Mouse (Mus musculus): Measurements from ENCODE around the gene 2900026A02Rik.

Gene 2900026A02Rik

DNA sequence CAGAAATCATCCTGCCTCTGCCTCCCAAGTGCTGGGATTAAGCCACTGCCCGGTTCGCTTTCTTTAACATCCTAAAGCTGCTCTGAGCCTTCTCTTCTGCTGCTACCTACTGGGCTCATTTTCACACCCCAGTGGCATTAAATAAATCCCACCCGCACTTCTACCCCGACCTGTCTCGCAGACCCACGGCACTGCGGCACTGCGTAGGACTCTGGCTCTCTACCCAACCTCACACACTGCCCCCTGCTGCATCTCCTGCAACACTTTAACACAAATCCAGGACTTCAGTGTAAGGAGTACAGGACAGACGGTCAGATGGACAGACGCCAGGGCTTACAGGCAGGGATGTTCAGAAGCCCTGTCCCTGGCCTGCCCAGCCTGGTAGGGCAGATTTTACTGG, 45.1 kb downstream of the 2900026A02Rik start:
- DNase-seq (ENCODE audit: low read depth, low spot score), result peak; percentile 74

DNA sequence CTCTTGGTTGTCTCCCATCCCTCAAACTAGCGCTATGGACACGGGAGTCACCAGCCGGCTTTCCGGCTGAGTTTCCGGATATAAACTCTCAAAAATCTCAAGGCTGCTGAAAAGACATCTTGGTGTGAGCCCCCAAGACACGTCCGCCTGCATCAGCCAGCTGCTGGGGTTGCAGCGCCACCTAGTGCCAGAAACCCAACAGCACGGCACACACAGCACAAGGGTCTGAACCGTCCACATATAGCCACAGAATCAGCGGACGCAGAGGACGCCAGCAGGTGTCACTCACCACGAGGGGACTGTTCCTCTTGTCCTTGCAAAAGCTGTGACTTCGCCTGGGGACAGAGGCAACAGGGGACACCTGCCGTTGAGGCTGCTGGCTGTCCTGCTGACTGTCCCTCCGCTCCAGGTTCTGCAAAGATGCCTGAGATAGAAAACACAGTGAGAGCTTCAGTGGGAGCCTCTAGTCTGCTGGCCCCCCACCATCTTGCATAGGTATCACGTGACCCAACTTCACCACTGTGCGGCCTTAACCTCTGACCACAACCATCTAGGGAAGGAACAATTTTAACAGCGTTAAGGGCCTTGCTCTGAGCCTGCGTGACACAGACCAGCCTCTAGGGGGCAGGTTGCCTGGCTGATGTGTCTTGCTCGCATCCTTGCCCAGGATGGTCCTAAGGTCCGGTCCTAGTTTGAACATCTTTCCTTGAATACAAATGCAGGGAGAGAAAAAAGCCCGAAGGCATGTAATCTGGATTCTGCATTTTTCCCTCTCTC, 45.9 kb downstream of the 2900026A02Rik start:
- DNase-seq (ENCODE audit: low read depth, low spot score), result peak; percentile 83

DNA sequence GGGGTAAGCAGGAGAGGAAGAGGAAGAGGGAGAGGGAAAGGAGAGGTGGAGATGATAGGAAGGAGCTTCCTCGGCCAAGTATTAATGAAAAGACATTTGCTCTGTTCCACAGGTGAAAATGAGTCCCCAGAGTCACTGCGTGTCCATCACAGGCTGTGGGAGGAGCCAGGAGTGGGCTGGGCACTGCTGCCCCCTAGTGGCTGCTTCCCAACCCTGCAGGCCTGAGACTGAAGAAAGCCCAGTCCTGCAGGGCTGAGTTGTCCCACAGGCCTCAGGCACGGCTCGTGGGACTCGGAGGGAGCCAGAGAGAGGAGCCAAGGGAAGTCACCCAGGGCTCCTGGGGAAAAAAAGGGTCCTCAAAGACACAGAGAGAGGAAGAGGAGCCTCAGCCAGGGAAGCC, 47.7 kb downstream of the 2900026A02Rik start:
- peak; percentile 82 for DNase-seq (ENCODE audit: low read depth, low spot score)

DNA sequence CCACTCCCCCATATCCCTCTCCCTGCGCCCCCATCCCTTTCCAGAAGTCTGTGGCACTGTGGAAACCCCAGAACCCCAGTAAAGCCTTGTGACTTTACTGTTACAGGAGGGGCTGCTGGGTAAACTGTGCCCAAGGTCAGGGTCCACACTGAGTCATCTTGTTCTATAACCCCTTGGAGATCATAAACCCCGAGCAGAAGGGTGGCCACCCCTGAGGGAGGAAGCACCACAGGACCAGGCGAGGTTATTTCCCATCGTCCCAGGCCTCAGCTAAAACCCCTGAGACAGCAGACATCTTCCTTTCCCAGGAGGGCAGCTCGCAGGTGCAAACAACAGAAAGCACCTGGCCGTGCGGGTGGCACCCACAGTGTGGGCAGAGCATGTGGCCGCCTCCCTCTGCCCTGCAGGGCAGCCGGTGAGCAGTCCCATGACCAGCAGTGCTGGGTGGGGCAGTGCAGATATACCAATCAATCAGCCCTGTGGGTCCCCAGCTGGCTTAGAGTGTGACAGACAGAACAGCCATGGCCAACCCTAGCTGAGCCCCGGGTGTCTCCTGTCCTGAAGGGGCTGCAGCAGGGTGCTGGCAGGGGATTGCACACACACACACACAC, 49.0 kb downstream of the 2900026A02Rik start:
- DNase-seq (ENCODE audit: low read depth, low spot score), result no peak

DNA sequence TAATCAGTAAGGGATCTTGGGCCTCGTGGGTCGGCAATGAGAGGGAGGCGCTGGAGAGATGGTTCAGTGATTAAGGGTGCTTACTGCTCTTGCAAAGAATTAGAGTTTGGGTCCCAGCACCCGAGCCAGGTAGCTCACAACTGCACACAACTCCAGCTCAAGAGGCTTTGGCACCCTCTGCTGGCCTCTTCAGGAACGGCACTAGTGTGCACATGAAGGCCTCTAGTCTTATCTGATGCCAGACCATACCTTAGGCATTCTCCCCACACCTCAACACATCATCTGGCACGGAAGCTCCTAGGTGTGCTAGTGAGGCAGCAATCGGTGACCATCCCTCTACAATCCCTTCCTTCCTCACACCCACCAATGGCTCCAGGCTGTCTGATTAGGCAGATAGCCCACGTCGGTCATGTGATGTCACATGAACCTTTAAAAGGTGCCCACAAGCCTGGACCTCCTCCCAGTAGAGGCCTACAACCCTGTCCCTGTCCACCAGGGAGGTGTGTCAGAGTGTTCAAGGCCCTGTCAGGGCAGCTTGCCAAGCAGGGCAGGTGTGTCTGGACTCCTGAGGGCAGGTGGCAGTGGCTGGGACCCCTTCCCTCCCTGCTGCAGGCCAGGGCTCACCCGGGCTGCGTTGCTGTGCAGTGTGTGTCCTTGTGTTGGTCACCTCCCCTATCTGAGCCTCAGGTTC, 50.8 kb downstream of the 2900026A02Rik start:
- peak; percentile 69 for DNase-seq (ENCODE audit: low read depth, low spot score)

DNA sequence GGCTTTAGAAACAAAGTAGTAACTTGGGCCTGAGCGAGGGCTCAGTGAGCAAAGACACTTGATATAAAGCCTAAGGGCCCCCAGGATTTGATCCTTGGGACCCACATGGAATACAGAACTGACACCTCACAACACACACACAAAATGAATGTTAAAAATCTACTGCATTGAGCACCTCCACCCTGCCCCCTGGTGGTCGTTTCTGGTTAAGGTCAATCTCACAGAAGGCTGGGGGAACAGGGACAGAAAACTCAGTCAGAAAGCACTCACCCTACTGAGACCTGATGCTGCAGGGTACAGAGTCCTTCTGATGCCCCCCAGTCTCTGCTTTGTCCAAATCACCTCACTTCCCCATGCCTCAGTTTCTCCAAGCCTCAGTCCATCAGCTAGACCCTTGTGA, 53.3 kb downstream of the 2900026A02Rik start:
- DNase-seq (ENCODE audit: low read depth, low spot score), result peak; percentile 59

DNA sequence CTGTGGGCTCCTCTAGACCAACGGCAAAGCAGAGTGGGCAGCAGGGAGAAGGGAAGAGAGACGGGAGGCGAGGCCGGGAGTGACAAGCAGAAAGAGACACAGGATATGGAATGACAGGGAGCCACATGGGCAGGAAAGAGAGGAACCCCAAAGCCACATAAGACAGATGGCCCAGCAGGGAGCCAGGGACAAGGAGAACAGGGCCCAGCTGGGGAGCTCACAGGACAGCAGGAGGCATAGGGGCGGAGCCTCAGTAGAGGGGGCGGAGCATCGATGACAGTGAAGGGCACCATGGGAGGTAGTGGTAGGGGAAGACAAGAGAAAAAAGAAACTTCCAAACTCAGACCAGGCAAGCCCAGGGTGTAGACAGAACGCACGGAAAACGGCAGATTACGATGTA, 55.6 kb downstream of the 2900026A02Rik start:
- DNase-seq (ENCODE audit: low read depth, low spot score), result peak; percentile 68

DNA sequence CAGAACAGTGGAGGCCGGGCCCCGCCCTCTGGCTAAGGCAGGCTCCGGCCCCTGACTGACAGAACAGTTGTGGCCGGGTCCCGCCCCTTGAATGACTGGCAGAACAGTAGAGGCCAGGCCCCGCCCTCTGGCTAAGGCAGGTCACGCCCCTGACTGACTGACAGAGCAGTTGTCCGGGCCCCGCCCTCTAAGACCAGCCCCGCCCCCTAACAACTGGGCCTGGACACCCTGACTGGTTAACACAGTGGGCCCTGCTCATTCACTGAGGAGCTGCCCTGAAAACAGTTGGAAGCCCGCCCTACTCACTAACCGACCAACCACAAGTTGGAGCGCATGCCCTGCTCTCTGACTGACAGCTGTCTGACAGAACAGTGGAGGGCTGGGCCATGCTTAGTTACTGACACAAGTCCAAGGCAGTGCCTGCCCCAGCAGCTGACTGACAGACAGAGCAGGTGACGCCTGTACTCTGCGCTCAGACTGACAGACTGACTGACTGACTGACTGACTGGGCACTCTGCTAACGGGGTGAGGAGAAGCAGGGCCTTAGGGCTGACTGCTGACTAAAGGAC, 56.1 kb downstream of the 2900026A02Rik start:
- DNase-seq (ENCODE audit: low read depth, low spot score), result peak; percentile 99

DNA sequence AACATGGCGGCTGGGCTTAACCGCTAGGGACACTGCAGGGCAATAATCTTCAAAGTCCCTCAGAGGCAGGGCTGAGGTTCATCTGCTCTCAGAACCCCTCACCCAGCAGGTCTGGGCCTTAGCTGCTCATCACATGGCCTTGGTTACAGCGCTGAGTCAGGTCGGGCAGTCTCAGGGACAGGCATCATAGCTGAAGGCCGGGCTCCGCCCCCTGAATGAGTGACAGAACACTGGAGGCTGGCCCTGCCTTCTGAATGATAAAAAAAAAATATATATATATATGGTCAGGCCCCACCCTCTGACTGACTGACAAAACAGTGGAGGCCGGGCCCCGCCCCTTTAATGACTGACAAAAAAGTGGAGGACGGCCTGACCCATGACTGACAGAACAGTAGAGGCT, 56.6 kb downstream of the 2900026A02Rik start:
- no peak for DNase-seq (ENCODE audit: low read depth, low spot score)

DNA sequence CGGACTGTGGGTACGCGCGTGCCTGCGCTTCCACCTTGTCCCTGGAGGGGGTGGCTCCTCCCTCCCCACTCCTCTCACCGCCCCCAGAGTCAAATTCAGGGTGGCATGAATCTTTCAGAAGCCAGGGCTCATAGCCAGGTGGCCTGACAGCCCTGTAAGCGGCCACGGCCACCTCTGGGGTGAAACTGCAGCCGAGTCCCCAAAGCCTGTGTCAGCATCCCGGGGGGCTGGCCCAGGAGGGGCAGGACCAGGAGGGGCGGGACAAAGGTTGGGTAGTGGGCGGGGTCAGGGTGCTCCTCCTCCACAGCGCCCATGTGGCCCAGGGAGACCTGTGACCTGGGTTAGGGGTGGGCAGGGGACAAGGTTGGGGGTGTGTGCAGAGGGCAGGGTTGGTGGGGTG, 57.9 kb downstream of the 2900026A02Rik start:
- peak; percentile 74 for DNase-seq (ENCODE audit: low read depth, low spot score)

DNA sequence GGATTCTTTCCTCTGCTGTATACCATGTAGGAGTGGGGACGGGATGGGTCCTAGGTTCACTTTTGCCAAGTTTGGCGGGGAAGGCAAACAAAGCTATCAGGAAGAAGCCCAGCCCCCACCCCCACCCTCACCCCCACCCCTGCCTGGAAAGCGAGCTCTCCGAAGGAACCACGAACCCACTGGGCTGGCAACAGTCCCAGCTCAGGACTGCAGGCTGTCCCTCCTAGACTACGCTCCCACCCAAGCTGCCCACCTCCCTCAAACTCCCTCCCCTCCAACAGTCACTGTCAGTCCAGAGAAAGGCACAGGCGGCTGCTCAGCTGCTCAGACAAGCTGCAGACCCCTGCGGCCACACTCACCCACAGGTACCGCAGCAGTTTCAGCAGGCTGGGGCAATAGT, 58.3 kb downstream of the 2900026A02Rik start:
- DNase-seq (ENCODE audit: low read depth, low spot score), result no peak

DNA sequence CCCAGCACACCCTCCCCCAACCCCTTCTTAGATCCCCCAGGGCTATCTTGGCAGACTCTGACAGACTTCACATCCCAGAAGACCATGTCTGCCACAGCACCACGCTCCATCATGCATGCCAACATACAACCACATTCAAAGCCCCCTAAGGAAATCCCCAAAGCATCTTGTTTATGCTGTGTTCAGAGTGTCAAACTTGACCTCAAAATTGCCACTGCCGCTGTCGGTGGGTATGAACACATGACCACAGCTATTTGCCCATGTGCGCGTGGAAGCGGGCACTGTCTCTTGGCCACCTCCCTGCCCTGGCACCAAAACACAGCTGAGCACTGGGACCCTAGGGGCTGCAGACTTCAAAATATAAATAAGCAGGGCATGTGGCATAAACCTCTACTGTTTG, 59.5 kb downstream of the 2900026A02Rik start:
- DNase-seq (ENCODE audit: low read depth, low spot score), result no peak

DNA sequence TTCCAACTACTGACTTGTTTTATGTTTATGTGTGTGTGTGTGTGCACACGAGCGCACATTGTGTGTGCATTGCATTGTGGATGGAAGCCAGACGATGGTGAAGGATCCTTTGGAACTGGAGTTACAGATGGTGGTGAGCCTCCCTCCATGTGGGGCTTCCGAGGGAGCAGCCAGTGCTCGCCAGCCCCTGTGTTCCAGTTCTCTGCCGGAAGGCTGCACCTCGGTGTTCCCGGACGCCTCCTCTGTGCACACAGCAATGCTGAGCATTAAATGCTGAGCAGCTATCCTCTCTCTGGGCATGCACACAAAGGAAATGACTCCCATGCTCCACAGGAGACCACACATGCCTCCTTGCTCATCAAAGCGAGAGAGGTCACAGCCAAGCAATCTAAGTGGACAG, 60.7 kb downstream of the 2900026A02Rik start:
- no peak for DNase-seq (ENCODE audit: low read depth, low spot score)

DNA sequence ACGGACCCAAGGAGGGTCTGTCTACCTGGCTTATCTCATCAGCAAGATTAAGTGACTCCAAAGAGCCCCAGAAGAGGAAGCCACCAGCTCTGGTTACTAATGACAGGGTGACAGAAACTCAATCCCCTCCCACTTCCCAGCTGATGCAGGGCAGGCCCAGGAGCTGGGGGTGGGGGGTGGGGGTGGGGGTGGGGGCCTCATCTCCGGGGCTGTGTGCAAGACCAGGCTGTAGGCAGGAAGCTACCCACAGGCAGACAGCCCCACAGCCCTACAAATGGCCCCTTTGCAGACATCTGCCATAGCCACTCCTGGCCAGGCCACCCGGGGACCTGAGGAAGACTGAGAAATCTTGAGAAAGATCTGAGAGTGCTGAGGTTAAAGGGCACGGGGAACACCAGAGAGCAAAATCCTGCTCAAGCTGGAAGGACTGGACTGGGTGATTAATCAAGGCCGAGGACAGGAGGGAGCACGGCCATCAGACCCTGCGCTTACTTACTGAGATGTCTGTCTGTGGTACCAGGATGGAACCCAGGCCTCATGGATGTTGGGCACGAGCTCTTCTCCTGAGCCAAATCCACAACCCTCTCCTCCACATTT, 62.2 kb downstream of the 2900026A02Rik start:
- no peak for DNase-seq (ENCODE audit: low read depth, low spot score)

DNA sequence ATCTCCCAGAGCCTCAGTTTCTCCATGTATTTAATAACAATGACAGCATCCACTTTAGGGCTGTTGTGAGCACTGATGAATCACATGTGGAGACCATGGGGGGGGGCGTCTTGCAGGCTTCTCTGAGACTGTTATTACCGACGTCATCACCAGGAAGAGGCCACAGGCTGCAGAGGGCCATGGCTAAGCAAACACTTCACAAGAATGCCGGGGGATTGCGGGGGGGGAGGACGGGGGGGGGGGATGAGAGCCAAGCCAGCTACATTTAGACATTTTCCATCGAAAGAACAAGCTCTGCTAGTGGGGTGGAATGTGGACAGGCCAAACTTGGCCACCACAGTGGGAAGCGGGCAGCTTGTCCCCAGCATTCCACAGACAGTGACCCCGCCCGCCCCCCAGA, 63.4 kb downstream of the 2900026A02Rik start:
- DNase-seq (ENCODE audit: low read depth, low spot score), result no peak

DNA sequence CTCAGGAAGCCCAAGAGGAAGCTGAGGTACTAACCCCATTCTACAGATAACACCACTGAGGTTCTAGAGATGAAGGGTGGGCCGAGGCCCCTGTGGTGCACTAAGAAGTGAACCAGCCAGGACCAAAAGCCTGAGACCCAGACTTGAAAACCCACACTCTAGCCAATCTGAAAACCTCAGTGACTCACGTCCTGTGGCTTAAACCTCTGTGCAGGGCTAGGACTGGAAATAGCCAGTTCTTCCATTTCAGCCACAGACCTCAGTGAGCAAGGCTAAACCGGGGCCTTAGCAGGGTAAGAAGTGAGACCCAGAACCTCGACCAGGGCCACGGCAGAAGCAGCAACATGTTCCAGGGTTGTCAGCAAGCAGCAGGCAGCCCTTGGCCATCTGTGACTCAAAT, 64.0 kb downstream of the 2900026A02Rik start:
- no peak for DNase-seq (ENCODE audit: low read depth, low spot score)

DNA sequence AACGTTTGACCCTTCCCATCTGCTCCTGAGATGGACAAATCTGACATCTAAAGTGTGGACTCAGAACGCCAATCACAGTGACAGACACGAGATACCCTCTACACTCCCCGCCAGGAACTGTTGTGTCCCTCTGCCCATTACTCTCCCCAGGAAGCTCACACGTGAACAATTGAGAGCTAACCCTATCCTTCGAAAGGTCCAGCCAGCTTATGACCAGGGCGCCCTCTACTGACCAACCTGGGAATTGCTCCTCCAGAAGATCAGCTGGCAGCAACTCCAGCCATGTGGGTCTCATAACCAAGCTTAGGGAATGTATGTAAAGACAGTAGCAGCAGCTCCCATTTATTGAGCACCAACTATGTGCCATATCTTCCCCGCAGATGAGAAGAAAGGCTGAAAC, 65.9 kb downstream of the 2900026A02Rik start:
- peak; percentile 80 for DNase-seq (ENCODE audit: low read depth, low spot score)

DNA sequence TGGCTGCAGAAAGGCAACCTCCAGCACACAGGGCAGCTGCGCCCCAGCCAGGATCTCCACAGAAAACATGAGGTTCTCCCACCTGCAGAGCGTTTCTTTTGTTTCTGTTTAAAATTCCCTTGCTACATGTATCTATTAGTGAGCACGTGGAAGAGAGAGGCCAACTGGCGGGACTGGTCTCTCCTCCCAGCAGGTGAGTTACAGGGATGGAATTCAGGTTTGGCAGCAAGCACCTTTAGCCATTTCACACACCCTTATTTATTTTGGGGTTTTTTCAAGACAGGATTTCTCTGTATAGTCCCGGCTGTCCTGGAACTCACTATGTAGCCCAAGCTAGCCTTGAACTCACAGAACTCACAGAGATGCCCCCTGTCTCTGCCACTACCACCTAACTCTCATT, 66.6 kb downstream of the 2900026A02Rik start:
- DNase-seq (ENCODE audit: low read depth, low spot score), result no peak

DNA sequence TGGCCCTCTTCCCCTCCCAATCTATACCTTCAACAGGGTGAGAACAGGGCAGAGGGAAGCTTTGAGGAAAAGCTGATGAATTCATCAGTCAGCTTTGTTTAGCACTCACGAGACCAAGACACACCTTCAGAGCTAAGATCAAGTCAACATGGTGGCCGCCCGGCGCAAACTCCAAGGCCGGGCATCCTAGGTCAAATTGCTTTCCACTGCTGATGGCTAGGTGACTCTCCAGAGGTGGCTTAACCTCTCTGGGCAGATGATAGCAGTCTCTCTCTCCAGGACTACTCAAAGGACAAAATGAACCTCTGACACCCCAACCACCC, 67.6 kb downstream of the 2900026A02Rik start:
- peak; percentile 64 for DNase-seq (ENCODE audit: low read depth, low spot score)

DNA sequence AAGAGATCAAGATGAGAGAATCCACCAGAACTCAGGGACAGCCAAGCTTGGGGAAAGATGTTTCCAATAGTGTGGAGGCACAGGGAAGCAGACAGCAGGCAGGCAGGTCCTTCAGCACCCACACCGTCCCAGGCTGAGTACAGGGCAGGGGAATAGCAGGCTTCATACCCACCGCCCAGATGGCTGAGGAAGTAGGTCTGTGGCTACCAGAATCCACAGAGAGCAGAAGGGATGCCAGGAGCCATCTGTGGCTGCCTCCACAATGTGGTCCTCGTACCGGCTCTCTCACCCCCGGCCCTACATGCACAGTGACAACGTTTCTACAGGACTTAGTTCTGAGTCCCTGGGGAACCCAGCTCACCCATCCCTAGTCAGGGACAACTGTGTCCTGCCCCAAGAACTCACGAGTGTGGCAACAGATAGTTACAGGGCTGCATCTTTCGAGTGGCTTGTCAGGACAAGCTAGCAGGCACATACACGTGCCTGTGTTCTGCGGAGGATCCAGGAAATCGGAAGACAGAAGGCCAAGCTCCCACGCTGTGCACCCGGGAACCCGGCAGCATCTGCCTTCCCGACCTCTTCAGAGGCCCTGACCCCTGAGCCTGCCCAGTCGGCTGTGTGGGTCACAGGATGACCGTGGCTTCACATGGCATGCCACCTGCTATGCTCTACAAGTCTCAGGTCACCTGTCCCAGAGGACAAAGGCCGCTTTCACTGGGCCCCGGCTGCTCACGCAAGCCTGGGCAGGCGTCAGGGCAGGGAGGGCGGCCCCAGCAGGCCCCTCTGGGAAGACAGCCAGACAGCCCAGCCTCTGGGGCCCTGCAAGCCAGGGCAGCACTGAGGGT, 68.2 kb downstream of the 2900026A02Rik start:
- no peak for DNase-seq (ENCODE audit: low read depth, low spot score)

DNA sequence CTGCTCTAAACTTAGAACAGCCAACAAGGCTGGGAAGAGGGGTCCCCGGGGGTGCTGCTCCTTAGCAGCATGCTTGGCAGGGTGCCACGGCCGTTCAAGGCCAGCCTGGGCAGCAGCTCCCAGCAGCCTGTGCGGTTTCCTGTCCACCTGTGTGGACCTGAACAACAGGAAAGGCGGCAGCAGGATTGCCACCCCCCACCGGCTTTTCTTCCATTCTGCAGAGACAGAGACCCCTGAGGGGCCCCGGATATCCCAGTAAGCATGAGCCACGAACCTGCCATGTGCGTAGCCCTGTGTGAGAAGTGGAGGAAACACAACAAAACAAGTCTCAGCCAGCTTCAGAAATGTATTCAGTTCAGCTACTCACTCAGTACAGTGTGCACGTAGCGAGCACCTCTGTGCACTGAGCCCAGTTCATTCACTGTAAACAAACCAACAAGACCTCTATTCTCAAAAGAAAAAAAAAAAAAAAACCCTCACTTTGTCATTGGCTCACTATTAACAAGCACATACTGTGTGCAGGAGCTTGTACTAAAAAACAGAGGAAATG, 69.4 kb downstream of the 2900026A02Rik start:
- DNase-seq (ENCODE audit: low read depth, low spot score), result no peak
